Mouse (Mus musculus) urinary bladder, postnatal 4 days (tissue): ENCODE measurements around the gene Rims4.

ENCODE experiments used
- DNase-seq, 2 experiments: peaks; one replicate each; pipeline ENCODE4 v3.0.0; 2021 to 2022; ENCODE audit warnings: low spot score in 2 of 2

Rims4 gene

DNA sequence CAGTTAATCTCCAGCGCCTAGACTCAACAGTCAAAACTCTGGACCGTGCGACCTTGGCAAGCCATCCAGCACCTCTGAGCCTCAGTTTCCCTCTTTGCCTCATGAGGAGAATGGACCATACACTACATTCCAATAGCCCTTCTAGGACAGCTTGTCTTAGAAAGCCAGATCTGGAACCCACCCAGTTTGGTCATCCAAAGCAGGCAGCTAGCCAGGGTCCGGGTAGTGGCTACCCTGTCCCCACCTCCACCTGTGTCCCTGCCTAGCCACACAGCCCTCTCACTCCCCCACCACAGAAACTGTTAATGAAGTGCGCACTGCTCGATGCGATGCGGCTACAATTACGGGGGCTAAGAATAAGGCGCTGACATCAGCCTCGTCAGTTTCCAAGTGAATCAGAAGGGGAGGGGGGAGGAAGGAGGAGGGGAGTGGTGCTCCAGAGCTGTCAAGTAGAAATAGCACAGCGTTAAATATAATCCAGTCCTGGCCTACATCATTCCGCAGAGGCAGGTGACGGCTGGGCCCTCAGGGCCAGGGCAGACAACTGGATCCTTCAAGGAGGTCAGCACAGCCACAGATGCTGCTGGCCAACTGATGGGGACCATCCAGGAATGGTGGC lies 6.5 kb downstream of the Rims4 start:
- no peak for DNase-seq

DNA sequence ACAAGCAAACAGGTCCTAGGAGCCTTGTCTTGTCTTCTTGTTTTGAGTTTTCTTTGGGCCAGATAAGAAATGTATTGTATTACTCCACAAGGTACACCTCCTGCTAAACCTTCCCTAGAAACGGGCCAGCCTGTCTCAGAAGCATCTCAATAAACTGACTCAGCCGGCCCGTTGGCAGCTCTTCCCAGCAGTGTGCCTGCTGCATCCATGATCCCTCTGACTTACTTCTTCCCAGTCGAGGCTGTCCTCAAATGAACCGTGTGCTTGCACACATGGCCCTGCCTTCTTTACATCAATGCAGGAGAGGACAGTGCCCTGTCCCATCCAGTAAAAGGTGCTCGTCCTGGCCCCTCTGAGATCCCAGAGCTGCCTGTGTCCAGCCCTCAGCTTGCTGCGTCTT lies 8.9 kb downstream of the Rims4 start:
- DNase-seq = no peak

DNA sequence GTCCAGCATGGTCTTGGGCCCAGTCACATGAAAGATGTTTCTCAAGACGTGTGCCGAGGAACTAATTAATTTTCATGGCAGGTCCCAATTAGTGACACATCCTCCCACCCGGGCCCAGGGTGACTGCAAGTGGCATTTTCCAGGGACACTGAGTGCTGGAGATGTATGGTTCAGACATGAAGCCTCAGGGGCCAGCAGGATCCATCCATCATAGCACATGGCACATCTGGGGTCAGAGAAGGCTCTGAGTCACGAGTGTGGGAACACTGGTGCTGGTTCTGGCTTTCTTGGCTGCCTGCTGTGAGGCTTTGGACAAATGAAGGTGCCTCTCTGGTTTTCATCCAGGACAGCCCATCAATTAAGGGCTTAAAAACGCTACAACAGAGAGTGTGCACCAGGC lies 11.4 kb downstream of the Rims4 start:
- no peak for DNase-seq

DNA sequence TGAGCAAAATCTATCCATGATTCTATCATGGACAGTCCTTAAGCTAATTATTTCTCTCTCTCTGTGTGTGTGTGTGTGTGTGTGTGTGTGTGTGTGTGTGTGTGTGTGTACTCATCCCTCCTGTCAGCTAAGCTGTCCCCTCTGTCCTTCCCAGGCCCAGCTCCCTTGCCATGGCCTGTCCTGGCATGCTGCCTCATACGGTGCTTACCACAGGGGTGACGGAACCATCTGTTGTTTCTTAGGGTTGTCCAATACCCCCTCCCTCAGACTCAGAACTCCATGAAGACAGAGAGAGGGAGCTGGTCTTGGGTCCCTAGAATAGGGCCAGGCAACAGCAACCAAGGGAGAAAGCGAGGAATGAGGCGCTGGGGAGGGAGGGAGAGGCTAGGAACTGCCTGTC lies 14.2 kb downstream of the Rims4 start:
- DNase-seq = no peak

DNA sequence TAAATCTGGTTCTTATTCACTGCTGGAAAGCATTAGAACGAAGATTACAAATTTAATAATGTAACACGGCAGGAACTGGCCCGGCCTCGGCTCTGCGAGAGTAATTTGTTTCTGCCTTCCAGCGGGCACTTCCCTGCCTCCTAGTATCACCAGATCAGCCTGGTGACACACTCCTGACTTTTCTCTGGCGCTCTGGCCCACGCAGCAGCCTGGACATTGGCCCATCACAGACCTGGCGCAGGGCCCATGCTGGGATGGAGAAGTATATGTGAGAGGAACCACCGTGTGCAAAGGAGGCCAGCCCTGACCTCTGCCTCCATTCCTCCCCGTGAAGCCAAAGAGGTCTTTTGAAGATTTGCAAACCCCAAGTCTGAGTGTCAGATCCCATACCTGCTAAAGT lies 15.0 kb downstream of the Rims4 start:
- DNase-seq = no peak

DNA sequence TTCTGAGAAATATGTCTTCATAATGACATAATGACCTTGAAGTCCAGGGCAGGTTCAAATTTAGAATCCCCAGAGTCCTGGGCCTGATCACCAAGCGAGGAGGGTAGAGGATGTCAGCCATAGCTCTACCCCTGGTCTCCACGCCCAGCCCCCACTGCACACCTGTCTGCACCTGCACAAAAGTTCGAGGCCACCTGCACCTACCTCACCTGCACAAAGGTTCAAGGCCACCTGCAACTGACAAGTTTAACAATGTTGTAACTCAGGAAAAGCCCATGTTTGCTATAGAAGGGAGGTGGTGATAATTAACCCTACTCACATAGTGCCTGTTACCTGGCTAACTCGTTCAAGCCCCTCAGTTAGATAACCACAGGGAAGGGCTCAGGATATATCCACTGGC lies 16.0 kb downstream of the Rims4 start:
- DNase-seq = no peak

DNA sequence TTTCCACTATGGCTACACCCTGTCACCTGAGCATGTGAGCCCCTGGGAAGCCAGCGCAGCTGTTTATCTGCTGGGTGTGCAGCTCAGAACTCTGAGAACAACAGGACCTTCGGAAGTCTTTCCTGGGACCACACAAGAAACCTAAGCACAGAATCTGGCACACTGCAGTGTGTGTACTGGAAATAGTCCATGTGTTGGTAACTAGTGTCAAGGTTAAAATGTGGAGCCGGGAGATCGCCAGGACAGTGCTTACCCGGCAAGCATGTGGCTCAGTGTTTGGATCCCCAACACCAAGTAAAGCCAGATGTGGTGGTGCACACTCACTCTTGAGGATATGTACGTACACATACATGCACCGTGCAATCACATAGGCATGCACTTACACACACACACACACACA lies 17.4 kb downstream of the Rims4 start:
- DNase-seq = no peak

DNA sequence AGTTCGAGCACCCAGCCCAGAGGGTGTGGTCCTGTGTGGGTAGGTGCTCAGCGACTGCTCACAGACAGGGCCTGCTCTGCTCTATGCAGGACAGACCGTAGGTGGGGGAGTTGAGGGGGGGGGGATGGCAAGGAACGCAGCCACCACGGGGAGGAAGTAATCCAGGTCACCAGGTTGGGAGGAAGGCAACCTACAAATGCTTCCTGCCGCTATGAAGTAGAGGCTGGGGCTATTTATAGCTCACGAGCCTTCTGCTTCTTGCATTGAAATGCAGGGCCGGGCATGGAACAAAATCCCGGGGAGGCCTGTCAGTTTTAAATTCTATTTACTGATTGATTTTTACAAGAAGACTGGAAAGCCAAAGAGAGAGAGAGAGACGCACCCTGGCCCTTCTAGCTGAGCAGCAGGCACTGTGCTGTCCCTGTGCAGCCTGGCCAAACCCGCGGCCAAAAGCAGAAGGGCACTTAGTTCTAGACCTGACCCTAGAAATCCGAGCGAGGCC lies 18.5 kb downstream of the Rims4 start:
- DNase-seq = no peak

DNA sequence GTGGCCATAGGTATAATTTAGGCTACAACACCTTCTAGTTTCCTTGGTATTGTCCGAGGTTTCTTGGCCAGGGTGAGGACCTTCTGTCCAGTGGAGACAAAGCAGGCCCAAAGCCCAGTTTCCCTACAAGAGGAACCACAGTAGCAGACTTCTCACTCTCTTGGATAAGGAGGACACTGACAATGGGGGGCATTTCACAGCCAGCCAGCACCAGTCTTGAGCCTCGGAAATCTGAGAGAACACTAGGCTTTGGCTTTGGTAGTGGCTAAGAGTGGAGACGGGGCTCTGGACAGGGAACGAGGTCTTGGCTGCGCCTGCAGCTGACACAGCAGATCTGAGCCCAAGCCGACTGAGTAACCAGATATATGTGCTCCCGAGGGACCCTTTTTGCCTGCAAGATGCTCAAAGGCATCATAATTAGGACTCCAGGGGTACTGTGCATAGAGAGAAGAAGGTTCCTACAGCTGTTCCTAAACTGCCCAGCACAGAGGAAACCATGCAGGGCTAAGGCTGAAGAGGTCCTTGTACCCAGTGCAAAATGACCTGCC lies 20.4 kb downstream of the Rims4 start:
- peak in 1 of 2 experiments; percentile 44 for DNase-seq

DNA sequence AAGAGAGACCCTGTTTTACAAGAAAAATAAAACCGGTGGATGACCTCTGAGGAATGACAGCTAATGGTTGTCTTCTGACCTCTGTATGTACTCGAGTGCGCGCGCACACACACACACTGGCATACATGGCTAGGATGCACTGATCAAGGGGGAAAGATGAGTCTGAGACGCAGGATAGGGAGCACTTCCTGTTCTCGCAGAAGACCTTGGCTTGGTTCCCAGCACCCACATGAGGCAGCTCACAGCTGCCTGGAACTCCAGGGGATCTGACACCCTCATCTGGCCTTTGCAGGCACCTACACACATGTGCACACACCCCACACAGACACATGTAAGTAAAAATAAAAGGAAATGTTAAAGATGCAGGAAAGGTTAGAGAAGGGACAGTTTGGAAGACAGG lies 21.5 kb downstream of the Rims4 start:
- DNase-seq = no peak

DNA sequence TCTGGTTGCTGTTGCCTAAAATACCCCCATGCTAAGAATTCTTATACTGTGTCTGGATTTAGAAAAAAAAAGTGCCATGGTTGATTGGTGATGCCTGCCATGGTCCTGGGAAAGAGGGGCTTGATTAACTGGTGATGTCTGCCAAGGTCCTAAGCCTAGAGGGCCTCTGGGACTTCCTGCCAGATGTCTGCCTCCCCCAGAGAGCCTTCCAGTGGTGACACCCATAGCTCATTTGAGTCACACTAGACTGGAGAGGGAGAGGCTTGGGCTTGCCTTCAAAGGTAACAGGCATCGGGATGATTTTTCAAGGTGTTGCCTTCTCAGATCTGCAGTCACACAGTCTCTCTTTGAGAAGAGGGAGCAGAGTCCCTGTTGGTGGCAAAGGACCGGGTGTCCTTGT lies 23.3 kb downstream of the Rims4 start:
- no peak for DNase-seq

DNA sequence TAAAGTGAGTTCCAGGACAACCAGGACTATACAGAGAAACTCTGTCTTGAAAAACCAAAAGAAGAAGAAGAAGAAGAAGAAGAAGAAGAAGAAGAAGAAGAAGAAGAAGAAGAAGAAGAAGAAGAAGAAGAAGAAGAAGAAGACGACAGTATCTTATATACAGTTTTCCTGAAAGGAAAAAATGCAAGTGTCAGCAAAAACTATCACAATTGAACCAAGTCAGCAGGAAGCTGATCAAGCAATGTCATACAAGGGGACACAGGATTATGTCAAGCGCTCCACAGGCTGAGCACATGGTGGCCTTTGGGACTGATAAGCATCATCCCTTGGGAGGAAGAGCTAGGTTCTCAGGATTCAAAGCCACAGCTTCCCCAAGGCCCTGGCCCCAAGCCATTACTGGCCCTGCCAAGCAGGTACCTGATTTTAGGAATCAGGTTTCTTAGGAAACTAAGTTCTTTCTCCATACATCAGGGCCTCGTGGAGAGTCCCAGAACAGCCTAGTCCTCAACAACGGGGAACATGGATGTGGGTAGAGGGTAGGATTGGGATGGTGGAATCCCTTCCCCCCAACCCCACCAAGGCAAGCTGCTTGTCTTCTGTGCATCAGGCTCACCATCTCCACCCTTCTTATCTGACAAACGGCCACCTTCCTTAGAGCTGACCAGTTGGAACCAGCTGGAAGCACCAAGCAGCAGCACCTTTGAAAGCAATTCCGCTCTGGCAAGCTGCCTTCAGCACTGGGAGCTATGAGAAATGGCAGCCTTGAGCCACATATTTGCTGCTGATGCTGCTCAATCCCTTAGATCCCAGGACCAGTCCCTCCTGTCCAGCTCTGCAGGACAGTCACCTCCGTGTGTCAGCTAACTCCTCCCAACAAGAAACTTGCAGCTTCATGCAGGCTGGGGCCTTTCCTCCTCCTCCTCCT lies 24.8 kb downstream of the Rims4 start:
- no peak for DNase-seq

DNA sequence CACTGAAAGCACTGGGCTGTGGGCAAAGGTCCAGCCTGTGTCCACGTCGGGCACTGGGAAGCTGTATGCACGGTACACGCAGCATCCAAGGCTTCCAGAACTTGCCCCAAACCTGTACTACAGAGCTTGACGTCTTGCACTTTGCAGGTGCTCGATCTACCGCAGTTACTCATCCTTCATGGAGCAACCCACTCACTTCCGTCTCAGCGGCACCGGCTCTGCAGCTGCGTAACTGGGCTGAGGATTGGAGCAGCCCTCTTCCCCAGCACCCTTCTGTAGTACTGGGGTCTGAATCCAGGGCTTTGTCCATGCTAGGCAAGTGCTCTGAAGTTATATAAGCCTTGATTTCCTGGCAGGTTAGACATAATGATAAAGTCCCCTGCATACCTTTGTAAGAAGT lies 27.2 kb downstream of the Rims4 start:
- no peak for DNase-seq

DNA sequence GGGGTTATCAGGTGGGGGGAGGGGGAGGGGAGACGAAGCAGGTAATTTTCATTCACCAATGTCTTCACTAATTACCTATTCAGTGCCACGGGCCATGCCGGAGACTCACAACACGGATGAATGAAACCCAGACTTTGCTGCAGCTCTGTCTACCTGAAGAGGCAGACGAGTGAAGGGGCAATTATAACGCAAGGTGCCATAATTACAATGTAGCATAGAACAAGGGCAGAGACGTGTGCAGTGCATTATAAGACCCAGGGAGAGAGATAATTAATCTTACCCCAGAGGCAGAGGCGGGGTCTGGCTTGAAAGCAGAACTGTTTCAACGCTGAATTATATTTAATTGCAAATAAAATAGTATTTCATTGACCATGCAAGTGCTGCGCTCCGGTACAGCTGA lies 27.9 kb downstream of the Rims4 start:
- no peak for DNase-seq

DNA sequence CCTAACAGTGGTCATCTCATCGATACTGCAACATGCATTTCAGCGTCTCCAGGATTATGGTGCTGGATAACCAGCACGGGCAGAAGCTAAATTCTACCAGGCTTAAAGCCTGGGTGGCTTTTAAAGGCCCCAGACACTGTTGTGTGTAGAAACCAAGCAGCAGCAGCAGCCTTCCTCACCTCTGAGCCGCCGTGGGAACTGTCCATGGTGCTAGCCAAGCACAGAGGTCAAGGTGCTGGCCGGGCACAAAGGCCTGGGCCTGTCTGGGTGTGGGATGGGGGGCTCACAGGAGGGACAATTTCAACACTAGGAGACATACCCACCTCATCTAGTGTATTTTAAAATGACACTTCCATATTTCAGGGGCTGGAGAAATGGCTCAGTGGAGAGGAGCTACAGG lies 29.1 kb downstream of the Rims4 start:
- no peak for DNase-seq

DNA sequence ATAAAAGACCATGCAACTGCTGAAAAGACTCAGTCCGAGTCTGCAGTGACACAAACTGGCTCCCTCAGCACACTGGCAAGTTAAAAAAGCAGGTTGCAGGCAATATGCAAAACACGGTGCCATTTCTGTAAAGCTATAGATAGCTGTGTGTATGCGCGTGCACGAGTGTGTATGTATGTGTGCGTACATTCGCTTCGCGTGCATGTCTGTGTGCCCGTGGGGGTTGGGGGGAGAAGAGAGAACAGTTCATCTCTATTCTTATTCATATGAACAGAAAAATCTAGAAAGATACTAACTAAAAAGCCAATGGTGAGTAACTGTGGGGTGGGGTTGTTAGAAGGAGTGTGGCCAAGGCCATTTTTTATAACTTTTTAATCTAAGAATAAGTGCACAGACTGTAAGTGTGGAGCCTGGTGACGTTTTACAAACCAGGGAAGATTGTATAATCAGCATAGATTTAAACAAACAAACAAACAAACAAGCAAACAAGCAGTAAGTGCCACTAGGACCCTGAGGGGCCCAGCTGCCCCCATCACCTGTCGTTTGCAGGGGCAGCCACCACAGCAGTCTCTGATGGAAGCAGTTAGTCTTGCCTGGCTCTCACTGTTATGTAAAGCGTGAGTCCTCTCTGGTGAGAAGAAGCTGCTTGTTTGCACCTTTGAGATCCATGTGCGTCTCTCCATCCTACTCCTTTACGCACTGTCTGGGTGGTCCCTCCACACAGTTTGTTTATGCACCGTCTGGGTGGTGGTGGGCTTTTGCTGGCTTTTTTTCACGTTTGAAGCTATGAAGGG lies 35.4 kb downstream of the Rims4 start:
- no peak for DNase-seq

DNA sequence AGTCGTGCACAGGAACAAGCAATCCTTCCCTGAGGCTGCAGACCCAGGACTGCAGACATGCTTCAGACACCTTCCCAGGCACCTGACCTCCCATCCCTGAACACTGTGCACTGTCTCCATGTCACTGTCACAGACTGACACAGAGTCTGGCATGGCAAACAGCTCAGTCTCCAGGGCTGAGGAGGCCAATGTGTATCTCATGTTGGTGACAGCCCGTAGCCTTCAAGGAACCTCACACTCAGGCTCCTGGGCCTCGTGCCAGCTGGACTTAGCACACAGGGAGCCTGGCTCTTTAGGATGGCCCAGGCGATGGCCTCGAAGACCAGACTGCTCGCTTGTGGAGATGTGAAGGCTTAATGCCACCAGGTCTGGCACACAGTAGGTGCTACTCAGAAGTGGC lies 37.6 kb downstream of the Rims4 start:
- no peak for DNase-seq

DNA sequence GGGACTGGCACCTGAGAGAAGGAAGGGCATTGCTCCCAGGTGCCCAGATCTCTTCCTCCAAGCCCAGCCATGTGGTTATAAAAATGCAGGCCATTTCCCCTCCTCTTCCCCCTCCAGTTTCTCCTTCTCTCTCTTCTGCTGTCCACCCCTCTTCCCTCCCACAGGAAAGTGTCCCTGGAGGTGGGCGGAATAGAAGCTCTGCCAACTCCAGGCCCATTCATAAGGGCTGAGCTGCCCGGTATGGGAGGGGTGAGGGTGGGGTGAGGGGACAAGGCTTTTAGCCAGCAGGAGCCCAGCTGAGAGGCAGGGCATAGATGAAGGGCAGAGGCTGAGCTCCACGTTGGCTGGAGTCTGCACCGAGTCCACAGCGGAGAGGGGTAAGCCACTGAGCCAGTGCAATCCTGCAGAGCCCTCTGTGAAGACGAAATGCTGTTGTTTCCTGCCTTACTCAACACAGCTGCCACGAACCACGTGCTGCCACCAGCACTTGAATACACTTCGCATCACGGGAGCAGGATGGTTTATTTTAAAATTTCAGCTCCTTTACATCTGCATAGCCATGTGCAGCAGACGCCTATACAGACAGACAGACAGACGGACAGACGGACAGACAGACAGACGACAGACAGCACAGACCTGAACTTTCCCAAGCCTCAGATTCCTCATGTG lies 41.5 kb downstream of the Rims4 start:
- DNase-seq = no peak

DNA sequence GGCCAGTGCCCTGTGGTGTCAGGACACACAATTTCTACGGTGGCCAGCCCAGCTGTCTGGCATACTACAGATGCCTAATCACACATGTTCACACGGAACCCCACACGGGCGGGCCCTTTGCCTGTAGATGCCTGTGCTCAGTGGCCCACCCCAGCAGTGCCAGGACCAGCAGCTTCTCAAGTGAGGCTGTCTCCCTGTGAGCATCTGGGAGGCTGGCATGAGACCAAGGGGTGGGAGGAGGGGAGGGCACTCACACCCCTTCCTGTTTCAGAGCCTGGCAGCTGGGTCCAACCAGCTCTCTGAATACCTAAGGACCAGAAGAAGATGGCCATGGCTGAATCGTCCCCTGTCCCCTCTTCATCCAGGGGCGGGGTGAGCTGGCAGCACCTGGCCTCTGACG lies 43.0 kb downstream of the Rims4 start:
- DNase-seq = no peak

DNA sequence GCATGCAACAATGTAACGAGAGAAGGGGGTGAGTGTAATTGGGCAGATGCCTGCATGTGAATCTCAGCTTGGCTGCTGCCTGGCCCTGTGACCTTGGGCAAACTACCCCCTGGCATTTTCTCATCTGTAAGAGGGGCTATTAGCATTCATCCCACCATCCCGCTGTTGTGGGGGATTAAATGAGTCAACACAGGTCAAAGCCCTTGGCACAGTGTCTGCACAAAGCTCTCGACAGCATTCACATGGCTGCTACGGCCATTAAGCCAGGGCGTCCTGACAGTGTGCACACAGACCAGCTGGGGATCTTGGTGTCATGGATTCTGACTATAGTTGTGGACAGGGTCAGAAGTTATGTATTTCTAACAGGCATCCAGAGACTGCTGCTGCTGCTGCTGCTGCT lies 43.6 kb downstream of the Rims4 start:
- no peak for DNase-seq

DNA sequence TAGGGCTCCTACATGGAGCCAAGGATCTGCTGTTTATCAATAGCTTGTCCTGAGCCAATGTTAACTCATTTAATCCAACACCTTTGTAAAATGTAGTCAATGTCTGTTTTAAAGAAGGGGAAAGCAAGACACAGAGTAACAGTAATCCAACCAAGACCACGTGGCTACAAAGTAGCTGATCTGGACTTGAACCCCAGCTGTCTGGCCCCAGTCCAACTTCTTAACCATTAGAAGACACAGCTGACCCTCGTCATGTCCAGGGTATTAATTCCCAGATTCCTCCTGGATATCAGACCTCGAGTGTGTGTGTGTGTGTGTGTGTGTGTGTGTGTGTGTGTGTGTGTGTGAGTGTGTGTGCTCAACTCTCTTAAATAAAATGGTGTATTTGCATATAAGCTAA lies 46.6 kb downstream of the Rims4 start:
- no peak for DNase-seq

DNA sequence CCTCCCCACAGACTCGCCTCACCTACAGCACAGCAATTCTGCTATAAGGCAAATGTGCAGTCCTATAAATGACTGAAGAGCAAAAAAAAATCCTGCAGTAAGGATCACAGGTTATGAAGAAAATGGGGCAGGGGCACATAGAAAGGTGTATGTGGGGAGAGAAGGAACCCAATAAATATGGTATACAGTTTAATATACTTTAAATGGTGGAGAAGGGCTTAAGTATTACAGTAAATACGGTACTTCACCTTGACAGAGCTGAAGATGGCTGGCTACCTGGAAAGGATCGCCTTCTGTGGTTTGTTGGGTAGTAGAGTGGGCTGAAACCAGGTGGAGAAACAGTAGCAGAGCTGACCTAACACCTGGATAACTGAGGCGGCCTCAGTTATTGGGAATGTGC lies 47.2 kb downstream of the Rims4 start:
- no peak for DNase-seq
